Mouse (Mus musculus) MEL (cell line): ENCODE measurements around the gene Fbxw8.

ENCODE experiments used
- EP300 ChIP-seq, 2 experiments: IDR thresholded peaks; 2 replicates each; pipeline ENCODE4 v1.6.1; 2011; ENCODE audit warnings: improper control_type of control experiment in 2 of 2, low read length in 2 of 2, low read depth in 1 of 2, mild to moderate bottlenecking in 1 of 2
- MAZ ChIP-seq: IDR thresholded peaks from 2 replicates; pipeline ENCODE4 v1.6.1; 2012; ENCODE audit warnings: low read depth, mild to moderate bottlenecking, inconsistent platforms, low read length, improper control_type of control experiment
- MXI1 ChIP-seq: IDR thresholded peaks from 2 replicates; pipeline ENCODE4 v1.6.1; 2011; ENCODE audit warnings: mild to moderate bottlenecking, low read depth, low read length, improper control_type of control experiment
- POLR2A ChIP-seq, 2 experiments: IDR thresholded peaks; 2 replicates each; pipeline ENCODE4 v1.6.1; 2011 to 2012; ENCODE audit warnings: low read length in 2 of 2, mild to moderate bottlenecking in 2 of 2, control low read depth in 1 of 2, improper control_type of control experiment in 1 of 2, low read depth in 1 of 2, moderate library complexity in 1 of 2; ENCODE audit not compliant: control insufficient read depth in 1 of 2, insufficient read depth in 1 of 2, poor library complexity in 1 of 2
- RAD21 ChIP-seq: IDR thresholded peaks from 2 replicates; pipeline ENCODE4 v1.6.1; 2011; ENCODE audit warnings: mild to moderate bottlenecking, low read depth, low read length, improper control_type of control experiment
- USF1 ChIP-seq: IDR thresholded peaks from 2 replicates; pipeline ENCODE4 v1.6.1; 2014; ENCODE audit warnings: low read depth, mild to moderate bottlenecking, inconsistent platforms, low read length, improper control_type of control experiment, moderate library complexity
- ZNF384 ChIP-seq: IDR thresholded peaks from 2 replicates; pipeline ENCODE4 v1.6.1; 2012; ENCODE audit warnings: low read depth, mild to moderate bottlenecking, inconsistent platforms, low read length, improper control_type of control experiment

DNA sequence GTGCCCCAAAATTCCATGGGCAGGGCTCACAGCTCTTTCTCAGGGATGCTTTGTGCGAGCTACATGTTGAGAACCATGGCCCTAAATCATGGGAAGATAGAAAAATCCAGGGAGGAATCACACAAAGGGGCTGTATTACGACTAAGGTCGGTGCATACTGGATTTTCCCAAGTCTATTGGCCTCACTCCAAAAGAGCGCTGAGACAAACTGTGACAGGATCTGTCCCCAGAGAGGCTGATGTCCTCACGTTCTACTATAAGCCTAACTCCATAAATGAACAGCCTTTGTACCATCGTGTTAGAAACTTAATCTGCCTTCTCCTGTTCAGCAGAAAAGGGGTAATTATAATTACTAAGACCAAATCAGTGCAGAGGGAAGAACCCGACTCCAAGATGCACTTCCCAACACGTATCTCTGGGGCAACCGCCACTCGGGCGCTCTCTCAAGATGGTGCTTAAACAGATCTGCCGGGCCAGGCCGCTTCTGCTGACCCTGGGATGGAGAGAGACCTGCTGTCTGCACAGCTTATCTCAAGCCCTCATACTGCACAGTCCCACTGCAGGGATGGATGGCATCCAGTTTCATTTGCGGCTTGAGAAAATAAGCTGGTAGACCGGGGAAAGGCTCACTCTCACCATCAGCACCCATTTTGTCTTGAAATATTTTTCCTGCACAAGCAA lies 9.1 kb downstream of the Fbxw8 start:
- TF ChIP-seq MAZ (no peak), POLR2A (IDR thresholded peaks at IDR 0.05; ENCODE audit: control insufficient read depth in 1 of 2, insufficient read depth in 1 of 2, low read depth in 1 of 2, low read length in 2 of 2, poor library complexity in 1 of 2) (no peak), ZNF384 (no peak), EP300 (IDR thresholded peaks at IDR 0.05; ENCODE audit: low read depth in 1 of 2, low read length in 2 of 2) (no peak), USF1 (no peak), MXI1 (no peak), RAD21 (no peak)
